Mouse (Mus musculus): ENCODE measurements around the gene Ampd2. TPM values are rescaled to one million over a fixed set of nuclear protein-coding genes. Genes with fewer than 3 reads are reported as not detected.

The Ampd2 gene
- polyA plus RNA-seq, 1 experiment from 2014 or later, result 51.9 TPM

DNA sequence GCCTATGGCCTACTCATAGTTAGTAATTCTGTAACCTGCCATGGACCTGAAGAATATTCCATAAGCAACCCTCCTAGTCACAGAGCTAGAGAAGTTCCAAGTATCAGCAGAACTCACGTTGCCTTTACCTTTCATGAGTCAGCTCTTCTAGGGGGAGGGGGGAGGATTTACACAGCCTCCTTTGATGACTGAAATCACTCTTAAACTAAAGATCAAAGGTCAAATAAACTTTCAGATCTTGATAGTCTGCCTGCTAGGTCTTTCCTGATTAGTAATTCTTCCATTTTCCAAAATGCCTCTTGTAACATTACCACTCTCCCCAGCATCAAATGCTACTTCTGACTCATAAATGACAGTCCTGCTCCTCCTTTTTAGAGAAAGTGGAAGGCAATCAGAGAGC, 37.7 kb upstream of the Ampd2 start:
- Histone ChIP-seq H3K4me3 (replicated peaks; ENCODE audit: low read length) (no peak overlapping the region), H3K27ac (ENCODE audit: low read length) (no peak overlapping the region), H3K4me1 (ENCODE audit: control insufficient read depth, insufficient read depth, low read length) (no peaks in the 10 kb centered on the region; the same call in 1 of the 2 replicates), H3K9me3 (replicated peaks; ENCODE audit: control insufficient read depth, low read length) (no peaks in the 10 kb centered on the region), H3K9ac (ENCODE audit: low read length) (no peak overlapping the region), H3K4me2 (ENCODE audit: low read depth, low read length) (no peak overlapping the region), H3K36me3 (ENCODE audit: control insufficient read depth, insufficient read depth, low read length) (peaks cover 7% of the 10 kb centered on the region), H3K27me3 (ENCODE audit: control insufficient read depth, insufficient read depth, low read length) (no peaks in the 10 kb centered on the region)
- ATAC-seq (ENCODE audit: insufficient read depth, low FRiP score), result 0 out of 2 replicates have a peak, but pooled peaks have one; percentile 40
- 28% methylated on average over 1 of the region's 1 CpGs for WGBS

DNA sequence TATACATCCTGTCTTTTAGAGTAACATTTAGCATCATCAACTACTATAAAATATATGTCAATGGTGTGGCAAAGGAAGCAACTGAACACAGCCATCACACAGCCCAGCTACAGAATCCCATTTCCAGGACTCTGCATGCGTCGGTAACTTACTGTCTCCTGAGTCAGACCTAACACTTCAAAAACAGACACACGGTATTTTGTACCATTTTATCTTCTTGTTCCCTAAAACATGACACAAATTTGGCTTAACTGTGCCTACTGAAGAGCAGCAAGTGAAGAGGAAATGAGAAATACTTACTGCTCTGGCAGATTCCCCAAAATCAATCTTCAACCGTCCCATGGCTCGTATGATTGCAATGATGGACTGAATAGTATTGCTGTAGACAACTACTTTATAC, 36.8 kb upstream of the Ampd2 start:
- Histone ChIP-seq H3K4me1 (ENCODE audit: control insufficient read depth, insufficient read depth, low read length) (no peaks in the 10 kb centered on the region), H3K9me3 (replicated peaks; ENCODE audit: control insufficient read depth, low read length) (no peaks in the 10 kb centered on the region), H3K9ac (ENCODE audit: low read length) (no peak overlapping the region), H3K27ac (ENCODE audit: low read length) (no peak overlapping the region), H3K36me3 (ENCODE audit: control insufficient read depth, insufficient read depth, low read length) (peaks cover 7% of the 10 kb centered on the region), H3K27me3 (ENCODE audit: control insufficient read depth, insufficient read depth, low read length) (no peaks in the 10 kb centered on the region), H3K4me2 (ENCODE audit: low read depth, low read length) (no peak overlapping the region), H3K4me3 (replicated peaks; ENCODE audit: low read length) (no peak overlapping the region)
- ATAC-seq (ENCODE audit: insufficient read depth, low FRiP score), result no peak
- WGBS, result 82% methylated on average over 5 of the region's 5 CpGs

- no peak overlapping the region for H3K4me3 ChIP-seq (replicated peaks; ENCODE audit: low read length)
- H3K27ac ChIP-seq (ENCODE audit: low read length), result no peak overlapping the region
- WGBS, result 81% methylated on average over 3 of the region's 3 CpGs
- H3K4me1 ChIP-seq (ENCODE audit: control insufficient read depth, insufficient read depth, low read length), result no peaks in the 10 kb centered on the region
- no peaks in the 10 kb centered on the region for H3K27me3 ChIP-seq (ENCODE audit: control insufficient read depth, insufficient read depth, low read length)
- H3K9me3 ChIP-seq (replicated peaks; ENCODE audit: control insufficient read depth, low read length), result no peaks in the 10 kb centered on the region
- no peak overlapping the region for H3K9ac ChIP-seq (ENCODE audit: low read length)
- peaks cover 7% of the 10 kb centered on the region for H3K36me3 ChIP-seq (ENCODE audit: control insufficient read depth, insufficient read depth, low read length)
- ATAC-seq (ENCODE audit: insufficient read depth, low FRiP score), result no peak
- no peak overlapping the region for H3K4me2 ChIP-seq (ENCODE audit: low read depth, low read length)
These were observed 34.6 kb upstream of the Ampd2 start for GRCm38 (mm10) chr3:108121101-108121500.

DNA sequence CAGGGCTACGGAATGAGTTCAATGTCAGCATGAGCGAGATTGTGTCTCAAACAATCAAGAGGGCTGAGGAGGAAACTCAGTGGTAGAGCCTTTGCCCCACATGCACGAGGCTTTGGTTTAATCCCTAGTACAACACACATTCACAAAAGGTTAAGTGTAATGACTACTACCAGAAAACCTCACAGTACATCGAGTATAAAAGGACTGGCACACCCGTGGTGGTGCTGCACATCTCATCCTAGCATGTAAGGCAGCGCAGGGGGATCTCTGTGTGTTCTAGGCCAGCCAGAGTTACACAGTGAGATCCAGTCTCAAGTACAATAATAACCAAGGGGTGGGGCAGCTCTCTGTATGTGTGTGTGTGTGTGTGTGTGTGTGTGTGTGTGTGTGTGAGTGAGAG, 31.0 kb upstream of the Ampd2 start:
- ATAC-seq (ENCODE audit: insufficient read depth, low FRiP score), result no peak
- H3K27ac ChIP-seq (ENCODE audit: low read length), result no peak overlapping the region
- H3K4me1 ChIP-seq (ENCODE audit: control insufficient read depth, insufficient read depth, low read length), result no peaks in the 10 kb centered on the region
- WGBS, result 82% methylated on average over 6 of the region's 6 CpGs
- no peak overlapping the region for H3K9ac ChIP-seq (ENCODE audit: low read length)
- H3K4me3 ChIP-seq (replicated peaks; ENCODE audit: low read length), result no peak overlapping the region
- peaks cover 12% of the 10 kb centered on the region for H3K36me3 ChIP-seq (ENCODE audit: control insufficient read depth, insufficient read depth, low read length)
- H3K9me3 ChIP-seq (replicated peaks; ENCODE audit: control insufficient read depth, low read length), result no peaks in the 10 kb centered on the region
- no peak overlapping the region for H3K4me2 ChIP-seq (ENCODE audit: low read depth, low read length)
- no peaks in the 10 kb centered on the region for H3K27me3 ChIP-seq (ENCODE audit: control insufficient read depth, insufficient read depth, low read length)

DNA sequence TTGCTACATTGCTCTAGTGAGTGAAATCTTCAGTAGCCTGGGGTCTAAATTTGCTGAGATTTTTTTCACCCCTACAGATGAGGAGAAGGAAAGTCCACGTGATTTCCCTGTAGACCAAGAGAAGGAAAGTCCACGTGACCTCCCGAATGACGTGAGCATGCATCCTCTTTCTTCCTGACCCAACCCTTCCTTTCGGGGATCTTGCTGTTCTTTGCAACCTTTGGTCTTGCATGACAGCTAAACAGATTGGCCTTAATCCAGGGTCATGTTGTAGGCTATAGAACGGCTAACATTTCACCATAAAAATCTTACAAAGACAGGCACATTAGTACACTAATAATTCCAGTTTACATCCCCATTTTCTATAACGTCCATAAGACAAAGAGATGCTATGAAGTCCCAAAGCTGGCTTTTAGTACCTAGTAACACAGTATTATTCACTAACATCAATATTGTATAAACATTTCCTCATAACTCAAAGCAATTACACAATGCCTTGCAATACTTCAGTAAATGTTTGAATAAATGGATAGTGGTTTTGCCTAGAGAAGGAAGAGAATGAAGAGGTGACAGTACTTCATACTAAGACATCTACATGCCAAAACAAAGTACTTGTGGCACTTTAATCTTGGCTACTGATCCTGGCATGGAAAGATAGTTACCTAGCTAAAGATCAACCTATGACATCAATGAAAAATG, 27.3 kb upstream of the Ampd2 start:
- no peaks in the 10 kb centered on the region for H3K27me3 ChIP-seq (ENCODE audit: control insufficient read depth, insufficient read depth, low read length)
- H3K4me3 ChIP-seq (replicated peaks; ENCODE audit: low read length), result no peak overlapping the region
- no peak overlapping the region for H3K4me2 ChIP-seq (ENCODE audit: low read depth, low read length)
- no peak for ATAC-seq (ENCODE audit: insufficient read depth, low FRiP score)
- WGBS, result 81% methylated on average over 7 of the region's 7 CpGs
- H3K36me3 ChIP-seq (ENCODE audit: control insufficient read depth, insufficient read depth, low read length), result peaks cover 18% of the 10 kb centered on the region; the same call in 1 of the 2 replicates
- H3K27ac ChIP-seq (ENCODE audit: low read length), result no peak overlapping the region
- H3K9ac ChIP-seq (ENCODE audit: low read length), result no peak overlapping the region
- H3K9me3 ChIP-seq (replicated peaks; ENCODE audit: control insufficient read depth, low read length), result no peaks in the 10 kb centered on the region
- H3K4me1 ChIP-seq (ENCODE audit: control insufficient read depth, insufficient read depth, low read length), result no peaks in the 10 kb centered on the region

DNA sequence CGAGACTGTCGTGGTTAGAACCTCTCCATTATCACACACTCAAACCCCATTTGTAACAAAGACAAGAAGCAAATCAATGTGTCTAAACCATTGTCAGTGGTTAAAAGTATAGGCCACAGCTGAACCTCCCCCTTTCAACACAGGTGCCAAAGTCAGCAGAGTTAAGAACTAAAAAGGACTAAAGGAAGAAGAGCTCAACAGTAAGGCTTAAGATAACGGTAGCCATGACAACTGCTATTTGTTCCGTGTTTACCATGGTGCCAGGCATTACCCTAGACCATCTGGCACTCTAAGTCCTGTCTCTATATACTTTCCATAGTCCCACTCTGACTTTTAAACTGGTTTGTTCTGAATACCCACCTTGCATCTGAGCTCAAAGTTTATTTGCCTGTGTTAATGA, 26.2 kb upstream of the Ampd2 start:
- H3K9me3 ChIP-seq (replicated peaks; ENCODE audit: control insufficient read depth, low read length), result no peaks in the 10 kb centered on the region
- peaks cover 28% of the 10 kb centered on the region for H3K36me3 ChIP-seq (ENCODE audit: control insufficient read depth, insufficient read depth, low read length)
- no peaks in the 10 kb centered on the region for H3K27me3 ChIP-seq (ENCODE audit: control insufficient read depth, insufficient read depth, low read length)
- no peak overlapping the region for H3K9ac ChIP-seq (ENCODE audit: low read length)
- H3K4me2 ChIP-seq (ENCODE audit: low read depth, low read length), result no peak overlapping the region
- no peaks in the 10 kb centered on the region for H3K4me1 ChIP-seq (ENCODE audit: control insufficient read depth, insufficient read depth, low read length)
- 80% methylated on average over 4 of the region's 4 CpGs for WGBS
- no peak for ATAC-seq (ENCODE audit: insufficient read depth, low FRiP score)
- no peak overlapping the region for H3K27ac ChIP-seq (ENCODE audit: low read length)
- no peak overlapping the region for H3K4me3 ChIP-seq (replicated peaks; ENCODE audit: low read length)

GRCm38 (mm10) chr3:108112246-108112645, 25.8 kb upstream of the Ampd2 start:
- Histone ChIP-seq H3K9me3 (replicated peaks; ENCODE audit: control insufficient read depth, low read length) (no peaks in the 10 kb centered on the region), H3K27ac (ENCODE audit: low read length) (no peak overlapping the region), H3K36me3 (ENCODE audit: control insufficient read depth, insufficient read depth, low read length) (peaks cover 30% of the 10 kb centered on the region), H3K4me1 (ENCODE audit: control insufficient read depth, insufficient read depth, low read length) (no peaks in the 10 kb centered on the region), H3K4me2 (ENCODE audit: low read depth, low read length) (no peak overlapping the region), H3K27me3 (ENCODE audit: control insufficient read depth, insufficient read depth, low read length) (no peaks in the 10 kb centered on the region), H3K4me3 (replicated peaks; ENCODE audit: low read length) (no peak overlapping the region), H3K9ac (ENCODE audit: low read length) (no peak overlapping the region)
- no peak for ATAC-seq (ENCODE audit: insufficient read depth, low FRiP score)
- WGBS, result 78% methylated on average over 7 of the region's 7 CpGs

DNA sequence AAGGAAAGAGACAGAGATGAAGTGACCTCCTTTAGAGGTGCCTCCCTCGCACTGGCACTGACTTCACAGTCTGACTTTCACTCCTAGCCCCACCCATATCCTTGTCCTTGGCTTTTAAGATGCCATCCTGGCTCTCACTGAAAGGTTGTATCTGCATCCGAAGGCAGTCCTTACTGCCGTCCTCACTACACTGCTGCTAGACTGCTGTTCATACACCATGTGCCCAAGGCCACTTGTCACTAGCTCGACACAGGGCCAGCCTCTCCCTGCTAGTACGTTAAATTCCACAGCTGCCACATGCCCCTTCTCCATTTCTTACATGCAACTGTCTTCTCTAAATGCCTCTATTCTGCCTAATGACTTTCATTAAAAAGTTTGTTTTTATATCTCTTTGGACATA, 24.9 kb upstream of the Ampd2 start:
- no peaks in the 10 kb centered on the region for H3K9me3 ChIP-seq (replicated peaks; ENCODE audit: control insufficient read depth, low read length)
- H3K4me2 ChIP-seq (ENCODE audit: low read depth, low read length), result no peak overlapping the region
- no peaks in the 10 kb centered on the region for H3K27me3 ChIP-seq (ENCODE audit: control insufficient read depth, insufficient read depth, low read length)
- 83% methylated on average over 5 of the region's 5 CpGs for WGBS
- H3K9ac ChIP-seq (ENCODE audit: low read length), result no peak overlapping the region
- no peak overlapping the region for H3K4me3 ChIP-seq (replicated peaks; ENCODE audit: low read length)
- H3K27ac ChIP-seq (ENCODE audit: low read length), result no peak overlapping the region
- H3K4me1 ChIP-seq (ENCODE audit: control insufficient read depth, insufficient read depth, low read length), result no peaks in the 10 kb centered on the region
- ATAC-seq (ENCODE audit: insufficient read depth, low FRiP score), result no peak
- H3K36me3 ChIP-seq (ENCODE audit: control insufficient read depth, insufficient read depth, low read length), result peaks cover 30% of the 10 kb centered on the region

- Histone ChIP-seq H3K4me3 (replicated peaks; ENCODE audit: low read length) (no peak overlapping the region), H3K36me3 (ENCODE audit: control insufficient read depth, insufficient read depth, low read length) (peaks cover 22% of the 10 kb centered on the region), H3K4me2 (ENCODE audit: low read depth, low read length) (no peak overlapping the region), H3K27me3 (ENCODE audit: control insufficient read depth, insufficient read depth, low read length) (no peaks in the 10 kb centered on the region), H3K9me3 (replicated peaks; ENCODE audit: control insufficient read depth, low read length) (no peaks in the 10 kb centered on the region), H3K27ac (ENCODE audit: low read length) (no peak overlapping the region), H3K4me1 (ENCODE audit: control insufficient read depth, insufficient read depth, low read length) (no peaks in the 10 kb centered on the region), H3K9ac (ENCODE audit: low read length) (no peak overlapping the region)
- ATAC-seq (ENCODE audit: insufficient read depth, low FRiP score), result no peak
- 82% methylated on average over 3 of the region's 3 CpGs for WGBS
These were observed 18.8 kb upstream of the Ampd2 start for GRCm38 (mm10) chr3:108105281-108105680.

All from stomach, embryonic 16.5 days (tissue).